Mouse (Mus musculus) midbrain, embryonic 16.5 days (tissue): Measurements from ENCODE around the gene Arhgef10l. TPM values are rescaled to one million over a fixed set of nuclear protein-coding genes. Genes with fewer than 3 reads are reported as not detected.

Source experiments
- ATAC-seq: fragments of 200-750 bp; cut with Nextera tagmentation; 2 replicates; pipeline ENCODE4 v1.8.0; 2017; ENCODE audit warnings: moderate TSS enrichment
- H3K27ac ChIP-seq: fragments of 300-500 bp; sonication (generic); 2 replicates; pipeline ENCODE4 v1.5.1; 2014; ENCODE audit warnings: mild to moderate bottlenecking, low read length, mixed read lengths
- H3K27me3 ChIP-seq: fragments of 300-500 bp; sonication (generic); 2 replicates; pipeline ENCODE4 v1.6.1; 2014; ENCODE audit warnings: low read depth, low read length, mixed read lengths; ENCODE audit not compliant: control insufficient read depth, insufficient read depth
- H3K36me3 ChIP-seq: fragments of 300-500 bp; sonication (generic); 2 replicates; pipeline ENCODE4 v1.6.1; 2014; ENCODE audit warnings: mild to moderate bottlenecking, low read length, moderate library complexity, mixed read lengths; ENCODE audit not compliant: control insufficient read depth, insufficient read depth
- H3K4me1 ChIP-seq: fragments of 300-500 bp; sonication (generic); 2 replicates; pipeline ENCODE4 v1.6.1; 2014; ENCODE audit warnings: mild to moderate bottlenecking, low read length, mixed read lengths; ENCODE audit not compliant: control insufficient read depth, insufficient read depth
- H3K4me2 ChIP-seq: fragments of 300-500 bp; sonication (generic); 2 replicates; pipeline ENCODE4 v1.6.1; 2014; ENCODE audit warnings: mild to moderate bottlenecking, low read length, mixed read lengths
- H3K4me3 ChIP-seq: fragments of 300-500 bp; sonication (generic); 2 replicates; pipeline ENCODE4 v1.5.1; 2014; ENCODE audit warnings: low read depth, mild to moderate bottlenecking, low read length, moderate library complexity, mixed read lengths
- H3K9ac ChIP-seq: fragments of 300-500 bp; sonication (generic); 2 replicates; pipeline ENCODE4 v1.6.1; 2014; ENCODE audit warnings: low read depth, low read length, mixed read lengths
- H3K9me3 ChIP-seq: fragments of 300-500 bp; sonication (generic); replicated peaks from 2 replicates; pipeline ENCODE4 v1.6.1; 2014; ENCODE audit warnings: mild to moderate bottlenecking, low read length, mixed read lengths; ENCODE audit not compliant: control insufficient read depth, poor library complexity, severe bottlenecking
- WGBS: fragments of 180-500 bp; shearing (Covaris S2); extraction: QIAGEN DNeasy Blood & Tissue Kit; methylation state at CpG from one replicate; pipeline ENCODE4 v1.1.7; 2014; 5-methylcytosine and 5-hydroxymethylcytosine counted together
- polyA plus RNA-seq: library from polyadenylated mRNA; unstranded; fragments of >200 nt; fragmentation: Nextera tagmentation; extraction: Ambion mirVana; gene quantifications from 2 replicates; pipeline ENCODE4 v1.2.1, GENCODE M21; 2015

Arhgef10l gene
- polyA plus RNA-seq: 24.5 and 27.8 TPM in 2 replicates

GRCm38 (mm10) chr4:140665760-140666159 lies at the start of gene Arhgef10l:
TSS of gene Arhgef10l (minus strand) at chr4:140666012.
- H3K27ac ChIP-seq: no peak within 1 kb of the TSS
- no peak for ATAC-seq
- H3K27me3 ChIP-seq: no peaks in the 10 kb centered on the region
- no peaks in the 10 kb centered on the region for H3K9me3 ChIP-seq
- H3K4me3 ChIP-seq: no peak within 1 kb of the TSS
- H3K4me2 ChIP-seq: no peak within 1 kb of the TSS
- H3K4me1 ChIP-seq: no peaks in the 10 kb centered on the region
- WGBS: 83% methylated on average over 11 of the region's 11 CpGs
- H3K9ac ChIP-seq: no peak within 1 kb of the TSS
- no peaks in the 10 kb centered on the region for H3K36me3 ChIP-seq

- peak; percentile 5; the same call in 1 of the 2 replicates for ATAC-seq
- no peaks in the 10 kb centered on the region for H3K9me3 ChIP-seq
- no peaks in the 10 kb centered on the region for H3K27me3 ChIP-seq
- peaks cover 6% of the 10 kb centered on the region for H3K4me1 ChIP-seq
- H3K27ac ChIP-seq: peak overlapping the region; percentile 23
- H3K36me3 ChIP-seq: peaks cover 47% of the 10 kb centered on the region
- WGBS: 81% methylated on average over 5 of the region's 5 CpGs
- no peak overlapping the region for H3K4me2 ChIP-seq
- no peak overlapping the region for H3K9ac ChIP-seq
- H3K4me3 ChIP-seq: no peak overlapping the region
These were observed 48.8 kb upstream of the Arhgef10l start for GRCm38 (mm10) chr4:140714586-140714985.

GRCm38 (mm10) chr4:140713480-140714365 lies 47.9 kb upstream of the Arhgef10l start:
- no peak overlapping the region for H3K4me2 ChIP-seq

GRCm38 (mm10) chr4:140711360-140711759 lies 45.5 kb upstream of the Arhgef10l start:
- WGBS: 78% methylated on average over 5 of the region's 5 CpGs
- peaks cover 40% of the 10 kb centered on the region for H3K36me3 ChIP-seq
- no peak overlapping the region for H3K9ac ChIP-seq

More at GRCm38 (mm10) chr4:140713480-140714365, 47.9 kb upstream of the Arhgef10l start:
- no peaks in the 10 kb centered on the region for H3K9me3 ChIP-seq
- H3K36me3 ChIP-seq: peaks cover 51% of the 10 kb centered on the region
- H3K9ac ChIP-seq: peak overlapping the region; percentile 15; the same call in 1 of the 2 replicates
- 24% methylated on average over 29 of the region's 29 CpGs for WGBS
- H3K27me3 ChIP-seq: no peaks in the 10 kb centered on the region
- peaks cover 6% of the 10 kb centered on the region for H3K4me1 ChIP-seq
- no peak overlapping the region for H3K4me3 ChIP-seq
- peak; percentile 91 for ATAC-seq
- peak overlapping the region; percentile 23 for H3K27ac ChIP-seq

GRCm38 (mm10) chr4:140710781-140711180 lies 45.0 kb upstream of the Arhgef10l start:
- no peak overlapping the region for H3K27ac ChIP-seq
- no peak overlapping the region for H3K4me2 ChIP-seq
- 74% methylated on average over 10 of the region's 10 CpGs for WGBS
- no peaks in the 10 kb centered on the region for H3K27me3 ChIP-seq
- no peak overlapping the region for H3K4me3 ChIP-seq
- H3K9ac ChIP-seq: no peak overlapping the region
- peaks cover 6% of the 10 kb centered on the region for H3K4me1 ChIP-seq
- no peaks in the 10 kb centered on the region for H3K9me3 ChIP-seq
- no peak for ATAC-seq
- H3K36me3 ChIP-seq: peaks cover 35% of the 10 kb centered on the region

More at GRCm38 (mm10) chr4:140711360-140711759, 45.5 kb upstream of the Arhgef10l start:
- H3K4me1 ChIP-seq: peaks cover 6% of the 10 kb centered on the region
- ATAC-seq: no peak
- H3K9me3 ChIP-seq: no peaks in the 10 kb centered on the region
- H3K27ac ChIP-seq: no peak overlapping the region
- no peak overlapping the region for H3K4me3 ChIP-seq
- H3K4me2 ChIP-seq: no peak overlapping the region
- no peaks in the 10 kb centered on the region for H3K27me3 ChIP-seq

- H3K4me3 ChIP-seq: no peak overlapping the region
- no peak overlapping the region for H3K9ac ChIP-seq
- H3K27me3 ChIP-seq: no peaks in the 10 kb centered on the region
- WGBS: 88% methylated on average over 10 of the region's 10 CpGs
- H3K4me1 ChIP-seq: peaks cover 10% of the 10 kb centered on the region
- H3K4me2 ChIP-seq: no peak overlapping the region
- H3K27ac ChIP-seq: no peak overlapping the region
- H3K9me3 ChIP-seq: no peaks in the 10 kb centered on the region
- peaks cover 28% of the 10 kb centered on the region for H3K36me3 ChIP-seq
- ATAC-seq: no peak
These were observed 43.8 kb upstream of the Arhgef10l start for GRCm38 (mm10) chr4:140709617-140710016.

GRCm38 (mm10) chr4:140709111-140709510 lies 43.3 kb upstream of the Arhgef10l start:
- ATAC-seq: no peak
- H3K9ac ChIP-seq: no peak overlapping the region
- no peak overlapping the region for H3K4me3 ChIP-seq
- H3K4me1 ChIP-seq: peaks cover 15% of the 10 kb centered on the region
- peaks cover 28% of the 10 kb centered on the region for H3K36me3 ChIP-seq
- H3K4me2 ChIP-seq: no peak overlapping the region
- H3K27me3 ChIP-seq: no peaks in the 10 kb centered on the region
- no peaks in the 10 kb centered on the region for H3K9me3 ChIP-seq
- H3K27ac ChIP-seq: no peak overlapping the region
- WGBS: 69% methylated on average over 7 of the region's 7 CpGs

- H3K27ac ChIP-seq: no peak overlapping the region
- peaks cover 28% of the 10 kb centered on the region for H3K36me3 ChIP-seq
- H3K27me3 ChIP-seq: no peaks in the 10 kb centered on the region
- H3K4me1 ChIP-seq: peaks cover 17% of the 10 kb centered on the region
- no peak overlapping the region for H3K4me2 ChIP-seq
- H3K4me3 ChIP-seq: no peak overlapping the region
- WGBS: 85% methylated on average over 18 of the region's 18 CpGs
- no peak for ATAC-seq
- H3K9ac ChIP-seq: no peak overlapping the region
- H3K9me3 ChIP-seq: no peaks in the 10 kb centered on the region
These were observed 42.6 kb upstream of the Arhgef10l start for GRCm38 (mm10) chr4:140708297-140708927.

GRCm38 (mm10) chr4:140707615-140708014 lies 41.8 kb upstream of the Arhgef10l start:
- H3K4me3 ChIP-seq: no peak overlapping the region
- no peak overlapping the region for H3K27ac ChIP-seq
- peaks cover 21% of the 10 kb centered on the region for H3K4me1 ChIP-seq
- H3K4me2 ChIP-seq: no peak overlapping the region
- no peaks in the 10 kb centered on the region for H3K9me3 ChIP-seq
- H3K9ac ChIP-seq: no peak overlapping the region
- peaks cover 23% of the 10 kb centered on the region for H3K36me3 ChIP-seq
- no peak for ATAC-seq
- no peaks in the 10 kb centered on the region for H3K27me3 ChIP-seq
- WGBS: 81% methylated on average over 4 of the region's 4 CpGs
